Mouse (Mus musculus): ENCODE results near the gene Numbl.

Gene Numbl

GRCm38 (mm10) chr7:27298033-27298610 is 39.9 kb downstream of the Numbl start:
- DNase-seq, result peak in 1 of 2 experiments; percentile 48

GRCm38 (mm10) chr7:27298816-27299215 is 40.6 kb downstream of the Numbl start:
- peak; percentile 69 to 73 for DNase-seq

- DNase-seq, result no peak
Observed at GRCm38 (mm10) chr7:27300351-27300750, 42.1 kb downstream of the Numbl start.

GRCm38 (mm10) chr7:27300801-27301200 is 42.6 kb downstream of the Numbl start:
- no peak for DNase-seq

- peak; percentile 87 to 91 for DNase-seq
Observed at GRCm38 (mm10) chr7:27302172-27302571, 43.9 kb downstream of the Numbl start.

- DNase-seq, result no peak
Observed at GRCm38 (mm10) chr7:27305091-27305730, 47.0 kb downstream of the Numbl start.

GRCm38 (mm10) chr7:27306161-27307160 is 48.2 kb downstream of the Numbl start:
- peak; percentile 60 to 84 for DNase-seq

- no peak for DNase-seq
Observed at GRCm38 (mm10) chr7:27307551-27307950, 49.3 kb downstream of the Numbl start.

GRCm38 (mm10) chr7:27308821-27309549 is 50.8 kb downstream of the Numbl start:
- DNase-seq, result no peak

- no peak for DNase-seq
Observed at GRCm38 (mm10) chr7:27309832-27310231, 51.6 kb downstream of the Numbl start.

- DNase-seq, result peak; percentile 86 to 95
Observed at GRCm38 (mm10) chr7:27310306-27310705, 52.1 kb downstream of the Numbl start.

GRCm38 (mm10) chr7:27310996-27311535 is 52.8 kb downstream of the Numbl start:
- no peak for DNase-seq

- DNase-seq, result no peak
Observed at GRCm38 (mm10) chr7:27311651-27312284, 53.5 kb downstream of the Numbl start.

GRCm38 (mm10) chr7:27314393-27314792 is 56.2 kb downstream of the Numbl start:
- DNase-seq, result no peak

GRCm38 (mm10) chr7:27315958-27316357 is 57.7 kb downstream of the Numbl start:
- peak; percentile 79 to 83 for DNase-seq

- no peak for DNase-seq
Observed at GRCm38 (mm10) chr7:27319411-27319810, 61.2 kb downstream of the Numbl start.

GRCm38 (mm10) chr7:27322291-27322690 is 64.1 kb downstream of the Numbl start:
- DNase-seq, result no peak

- DNase-seq, result no peak
Observed at GRCm38 (mm10) chr7:27323001-27323400, 64.8 kb downstream of the Numbl start.

GRCm38 (mm10) chr7:27324161-27324560 is 65.9 kb downstream of the Numbl start:
- DNase-seq, result no peak

- DNase-seq, result no peak
Observed at GRCm38 (mm10) chr7:27324928-27325327, 66.7 kb downstream of the Numbl start.

GRCm38 (mm10) chr7:27325697-27326096 is 67.5 kb downstream of the Numbl start:
- DNase-seq, result peak; percentile 43 to 48

All from cerebellum, postnatal 14 days (tissue).